Mouse (Mus musculus): ENCODE data around the gene Camsap3. TPM values are rescaled to one million over a fixed set of nuclear protein-coding genes. Genes with fewer than 3 reads are reported as not detected.
A peak's percentile ranks its signal among the peaks of the same experiment; 100 is the strongest.

Camsap3 gene
- polyA plus RNA-seq, 1 experiment from 2014 or later, result 11.3 TPM

- no peak for DNase-seq (ENCODE audit: low spot score, missing footprints)
These were observed 22.7 kb downstream of the Camsap3 start for GRCm38 (mm10) chr8:3609816-3610150.

GRCm38 (mm10) chr8:3621199-3621970 is 34.3 kb downstream of the Camsap3 start, which contains the start of the genes Xab2 and Pet100:
Xab2 (minus strand) TSS chr8:3621316.
Pet100 (plus strand) TSS chr8:3621548.
- peak within 1 kb of the TSS; percentile 89 for H3K4me2 ChIP-seq
- peak within 1 kb of the TSS; percentile 79 for H3K9ac ChIP-seq (ENCODE audit: low read length)
- H3K27me3 ChIP-seq (ENCODE audit: control insufficient read depth, insufficient read depth, low read length), result no peaks in the 10 kb centered on the region
- ATAC-seq (ENCODE audit: low FRiP score) (peak; percentile 98), DNase-seq (ENCODE audit: low spot score, missing footprints) (peak; percentile 100)
- peak within 1 kb of the TSS; percentile 94 for H3K4me3 ChIP-seq (ENCODE audit: low read depth, low read length)
- under 1% methylated on average over 37 of the region's 37 CpGs for WGBS
- no peaks in the 10 kb centered on the region for H3K9me3 ChIP-seq (ENCODE audit: control insufficient read depth, low read length)
- no peak within 1 kb of the TSS for H3K27ac ChIP-seq (ENCODE audit: low read depth, low read length)
- peaks cover 12% of the 10 kb centered on the region for H3K4me1 ChIP-seq (ENCODE audit: control insufficient read depth, insufficient read depth, low read length)
- peaks cover 2% of the 10 kb centered on the region; the same call in 1 of the 2 replicates for H3K36me3 ChIP-seq (ENCODE audit: control insufficient read depth, insufficient read depth, low read length)

More at GRCm38 (mm10) chr8:3609816-3610150, 22.7 kb downstream of the Camsap3 start:
- no peaks in the 10 kb centered on the region for H3K27me3 ChIP-seq (ENCODE audit: control insufficient read depth, insufficient read depth, low read length)
- no peaks in the 10 kb centered on the region for H3K4me1 ChIP-seq (ENCODE audit: control insufficient read depth, insufficient read depth, low read length)
- no peak overlapping the region for H3K4me2 ChIP-seq
- ATAC-seq (ENCODE audit: low FRiP score), result no peak
- H3K27ac ChIP-seq (ENCODE audit: low read depth, low read length), result no peak overlapping the region
- H3K4me3 ChIP-seq (ENCODE audit: low read depth, low read length), result no peak overlapping the region
- H3K9ac ChIP-seq (ENCODE audit: low read length), result no peak overlapping the region
- WGBS, result 87% methylated on average over 6 of the region's 6 CpGs
- H3K9me3 ChIP-seq (ENCODE audit: control insufficient read depth, low read length), result no peaks in the 10 kb centered on the region
- peaks cover 33% of the 10 kb centered on the region for H3K36me3 ChIP-seq (ENCODE audit: control insufficient read depth, insufficient read depth, low read length)

GRCm38 (mm10) chr8:3622119-3622518 is 35.0 kb downstream of the Camsap3 start:
- Histone ChIP-seq H3K27me3 (ENCODE audit: control insufficient read depth, insufficient read depth, low read length) (no peaks in the 10 kb centered on the region), H3K9ac (ENCODE audit: low read length) (peak overlapping the region; percentile 78), H3K36me3 (ENCODE audit: control insufficient read depth, insufficient read depth, low read length) (peaks cover 2% of the 10 kb centered on the region; the same call in 1 of the 2 replicates), H3K9me3 (ENCODE audit: control insufficient read depth, low read length) (no peaks in the 10 kb centered on the region), H3K27ac (ENCODE audit: low read depth, low read length) (no peak overlapping the region), H3K4me3 (ENCODE audit: low read depth, low read length) (peak overlapping the region; percentile 94), H3K4me1 (ENCODE audit: control insufficient read depth, insufficient read depth, low read length) (peaks cover 12% of the 10 kb centered on the region), H3K4me2 (peak overlapping the region; percentile 74)
- DNase-seq (ENCODE audit: low spot score, missing footprints) (no peak), ATAC-seq (ENCODE audit: low FRiP score) (no peak)
- 69% methylated on average over 8 of the region's 8 CpGs for WGBS

- ATAC-seq (ENCODE audit: low FRiP score) (no peak), DNase-seq (ENCODE audit: low spot score, missing footprints) (no peak)
- Histone ChIP-seq H3K27ac (ENCODE audit: low read depth, low read length) (no peak within 1 kb of the TSS), H3K9ac (ENCODE audit: low read length) (no peak within 1 kb of the TSS), H3K4me3 (ENCODE audit: low read depth, low read length) (no peak within 1 kb of the TSS), H3K4me2 (no peak within 1 kb of the TSS), H3K9me3 (ENCODE audit: control insufficient read depth, low read length) (no peaks in the 10 kb centered on the region), H3K4me1 (ENCODE audit: control insufficient read depth, insufficient read depth, low read length) (peaks cover 7% of the 10 kb centered on the region), H3K27me3 (ENCODE audit: control insufficient read depth, insufficient read depth, low read length) (0 out of 2 replicates have a peak, but pooled peaks cover under 1% of the 10 kb centered on the region), H3K36me3 (ENCODE audit: control insufficient read depth, insufficient read depth, low read length) (no peaks in the 10 kb centered on the region)
- WGBS, result 55% methylated on average over 1 of the region's 1 CpGs
These were observed 38.4 kb downstream of the Camsap3 start, which contains the start of gene Pcp2 for GRCm38 (mm10) chr8:3625445-3625844. Pcp2 (minus strand) TSS chr8:3625545.

GRCm38 (mm10) chr8:3626971-3627370 is 39.9 kb downstream of the Camsap3 start:
- DNase-seq (ENCODE audit: low spot score, missing footprints), result no peak
- 62% methylated on average over 5 of the region's 5 CpGs for WGBS
- Histone ChIP-seq H3K4me2 (no peak overlapping the region), H3K4me1 (ENCODE audit: control insufficient read depth, insufficient read depth, low read length) (peaks cover 10% of the 10 kb centered on the region), H3K27ac (ENCODE audit: low read depth, low read length) (no peak overlapping the region), H3K9me3 (ENCODE audit: control insufficient read depth, low read length) (no peaks in the 10 kb centered on the region), H3K4me3 (ENCODE audit: low read depth, low read length) (no peak overlapping the region), H3K27me3 (ENCODE audit: control insufficient read depth, insufficient read depth, low read length) (0 out of 2 replicates have a peak, but pooled peaks cover 2% of the 10 kb centered on the region), H3K9ac (ENCODE audit: low read length) (no peak overlapping the region), H3K36me3 (ENCODE audit: control insufficient read depth, insufficient read depth, low read length) (no peaks in the 10 kb centered on the region)
- no peak for ATAC-seq (ENCODE audit: low FRiP score)

GRCm38 (mm10) chr8:3628014-3628413 is 40.9 kb downstream of the Camsap3 start:
- Histone ChIP-seq H3K4me3 (ENCODE audit: low read depth, low read length) (no peak overlapping the region), H3K36me3 (ENCODE audit: control insufficient read depth, insufficient read depth, low read length) (no peaks in the 10 kb centered on the region), H3K9ac (ENCODE audit: low read length) (no peak overlapping the region), H3K4me2 (no peak overlapping the region), H3K4me1 (ENCODE audit: control insufficient read depth, insufficient read depth, low read length) (peaks cover 6% of the 10 kb centered on the region; the same call in 1 of the 2 replicates), H3K9me3 (ENCODE audit: control insufficient read depth, low read length) (no peaks in the 10 kb centered on the region), H3K27me3 (ENCODE audit: control insufficient read depth, insufficient read depth, low read length) (0 out of 2 replicates have a peak, but pooled peaks cover 2% of the 10 kb centered on the region), H3K27ac (ENCODE audit: low read depth, low read length) (no peak overlapping the region)
- ATAC-seq (ENCODE audit: low FRiP score), result no peak
- no peak for DNase-seq (ENCODE audit: low spot score, missing footprints)
- 24% methylated on average over 5 of the region's 5 CpGs for whole genome bisulfite sequencing

GRCm38 (mm10) chr8:3630647-3631477 is 43.8 kb downstream of the Camsap3 start, which contains the start of gene Stxbp2:
Stxbp2 (plus strand) TSS chr8:3630955.
- peak; percentile 90 for DNase-seq (ENCODE audit: low spot score, missing footprints)
- H3K36me3 ChIP-seq (ENCODE audit: control insufficient read depth, insufficient read depth, low read length), result no peaks in the 10 kb centered on the region
- 7% methylated on average over 47 of the region's 47 CpGs for WGBS
- H3K4me2 ChIP-seq, result peak within 1 kb of the TSS; percentile 62
- no peak within 1 kb of the TSS for H3K27ac ChIP-seq (ENCODE audit: low read depth, low read length)
- H3K27me3 ChIP-seq (ENCODE audit: control insufficient read depth, insufficient read depth, low read length), result 0 out of 2 replicates have a peak, but pooled peaks cover 2% of the 10 kb centered on the region
- peak within 1 kb of the TSS; percentile 50 for H3K4me3 ChIP-seq (ENCODE audit: low read depth, low read length)
- no peaks in the 10 kb centered on the region for H3K9me3 ChIP-seq (ENCODE audit: control insufficient read depth, low read length)
- peak; percentile 85 for ATAC-seq (ENCODE audit: low FRiP score)
- H3K4me1 ChIP-seq (ENCODE audit: control insufficient read depth, insufficient read depth, low read length), result peaks cover 6% of the 10 kb centered on the region; the same call in 1 of the 2 replicates
- peak within 1 kb of the TSS; percentile 59 for H3K9ac ChIP-seq (ENCODE audit: low read length)

- peak overlapping the region; percentile 59; the same call in 1 of the 2 replicates for H3K9ac ChIP-seq (ENCODE audit: low read length)
- no peaks in the 10 kb centered on the region for H3K9me3 ChIP-seq (ENCODE audit: control insufficient read depth, low read length)
- H3K27ac ChIP-seq (ENCODE audit: low read depth, low read length), result no peak overlapping the region
- H3K4me2 ChIP-seq, result peak overlapping the region; percentile 62
- H3K4me1 ChIP-seq (ENCODE audit: control insufficient read depth, insufficient read depth, low read length), result peaks cover 6% of the 10 kb centered on the region; the same call in 1 of the 2 replicates
- DNase-seq (ENCODE audit: low spot score, missing footprints), result no peak
- ATAC-seq (ENCODE audit: low FRiP score), result peak; percentile 15
- H3K4me3 ChIP-seq (ENCODE audit: low read depth, low read length), result peak overlapping the region; percentile 50
- H3K27me3 ChIP-seq (ENCODE audit: control insufficient read depth, insufficient read depth, low read length), result 0 out of 2 replicates have a peak, but pooled peaks cover 2% of the 10 kb centered on the region
- WGBS, result 27% methylated on average over 8 of the region's 8 CpGs
- no peaks in the 10 kb centered on the region for H3K36me3 ChIP-seq (ENCODE audit: control insufficient read depth, insufficient read depth, low read length)
These were observed 44.4 kb downstream of the Camsap3 start for GRCm38 (mm10) chr8:3631478-3631875.
